Mouse (Mus musculus) CH12F3 (cell line): ENCODE data around the gene Acad11.

Experiments used
- in situ Hi-C: fragments of 300-500 bp; cut with MboI; formaldehyde crosslinking; loops from 2 replicates; pipeline ENCODE4 v1.14.3; 2020; ENCODE audit warnings: low sequenced_read_pairs

Acad11 gene

GRCm38 (mm10) chr9:104079379-104079778 is 16.2 kb downstream of the Acad11 start:
- in situ Hi-C loops, result no loop called here

GRCm38 (mm10) chr9:104080038-104080437 is 16.9 kb downstream of the Acad11 start:
- in situ Hi-C loops, result no loop called here

GRCm38 (mm10) chr9:104085730-104086429 is 22.7 kb downstream of the Acad11 start:
- in situ Hi-C loops, result no loop called here

- in situ Hi-C loops, result no loop called here
These were observed 25.4 kb downstream of the Acad11 start for GRCm38 (mm10) chr9:104088555-104088954.

GRCm38 (mm10) chr9:104092945-104093344 is 29.8 kb downstream of the Acad11 start:
- in situ Hi-C loops, result no loop called here

- in situ Hi-C loops, result no loop called here
These were observed 35.1 kb downstream of the Acad11 start for GRCm38 (mm10) chr9:104098256-104098655.

GRCm38 (mm10) chr9:104099060-104099459 is 35.9 kb downstream of the Acad11 start:
- in situ Hi-C loops, result no loop called here

GRCm38 (mm10) chr9:104100822-104101221 is 37.6 kb downstream of the Acad11 start:
- in situ Hi-C loops, result no loop called here

- in situ Hi-C loops, result no loop called here
These were observed 38.3 kb downstream of the Acad11 start for GRCm38 (mm10) chr9:104101458-104101857.

GRCm38 (mm10) chr9:104102301-104102700 is 39.1 kb downstream of the Acad11 start:
- in situ Hi-C loops, result no loop called here

GRCm38 (mm10) chr9:104102901-104103300 is 39.7 kb downstream of the Acad11 start:
- in situ Hi-C loops, result no loop called here

- in situ Hi-C loops, result no loop called here
These were observed 41.8 kb downstream of the Acad11 start for GRCm38 (mm10) chr9:104104986-104105385.

GRCm38 (mm10) chr9:104106930-104107329 is 43.8 kb downstream of the Acad11 start:
- in situ Hi-C loops, result no loop called here

GRCm38 (mm10) chr9:104107482-104107881 is 44.3 kb downstream of the Acad11 start:
- in situ Hi-C loops, result no loop called here

GRCm38 (mm10) chr9:104108571-104109143 is 45.5 kb downstream of the Acad11 start:
- in situ Hi-C loops, result no loop called here

GRCm38 (mm10) chr9:104109151-104109550 is 46.0 kb downstream of the Acad11 start:
- in situ Hi-C loops, result no loop called here

- in situ Hi-C loops, result no loop called here
These were observed 59.9 kb downstream of the Acad11 start for GRCm38 (mm10) chr9:104123101-104123500.

GRCm38 (mm10) chr9:104123622-104124021 is 60.4 kb downstream of the Acad11 start:
- in situ Hi-C loops, result no loop called here

GRCm38 (mm10) chr9:104126833-104127232 is 63.7 kb downstream of the Acad11 start, which contains the start of gene Ackr4:
Gene Ackr4 (minus strand): TSS chr9:104126933.
- in situ Hi-C loops, result no loop called here

- in situ Hi-C loops, result no loop called here
These were observed 64.9 kb downstream of the Acad11 start for GRCm38 (mm10) chr9:104128110-104128509.

GRCm38 (mm10) chr9:104130141-104130755 is 67.1 kb downstream of the Acad11 start:
- in situ Hi-C loops, result no loop called here

- in situ Hi-C loops, result no loop called here
These were observed 77.2 kb downstream of the Acad11 start for GRCm38 (mm10) chr9:104140351-104140750.
